Mouse (Mus musculus) 3134 (cell line): ENCODE results near the gene Peak1.

Source experiments
- DNase-seq: peaks from one replicate; pipeline ENCODE4 v3.0.0-alpha.2; 2011; ENCODE audit warnings: low spot score; ENCODE audit not compliant: insufficient read length; ENCODE audit errors: extremely low read depth

The Peak1 gene

GRCm38 (mm10) chr9:56152482-56153007 lies 265.3 kb downstream of the Peak1 start:
- no peak for DNase-seq

DNA sequence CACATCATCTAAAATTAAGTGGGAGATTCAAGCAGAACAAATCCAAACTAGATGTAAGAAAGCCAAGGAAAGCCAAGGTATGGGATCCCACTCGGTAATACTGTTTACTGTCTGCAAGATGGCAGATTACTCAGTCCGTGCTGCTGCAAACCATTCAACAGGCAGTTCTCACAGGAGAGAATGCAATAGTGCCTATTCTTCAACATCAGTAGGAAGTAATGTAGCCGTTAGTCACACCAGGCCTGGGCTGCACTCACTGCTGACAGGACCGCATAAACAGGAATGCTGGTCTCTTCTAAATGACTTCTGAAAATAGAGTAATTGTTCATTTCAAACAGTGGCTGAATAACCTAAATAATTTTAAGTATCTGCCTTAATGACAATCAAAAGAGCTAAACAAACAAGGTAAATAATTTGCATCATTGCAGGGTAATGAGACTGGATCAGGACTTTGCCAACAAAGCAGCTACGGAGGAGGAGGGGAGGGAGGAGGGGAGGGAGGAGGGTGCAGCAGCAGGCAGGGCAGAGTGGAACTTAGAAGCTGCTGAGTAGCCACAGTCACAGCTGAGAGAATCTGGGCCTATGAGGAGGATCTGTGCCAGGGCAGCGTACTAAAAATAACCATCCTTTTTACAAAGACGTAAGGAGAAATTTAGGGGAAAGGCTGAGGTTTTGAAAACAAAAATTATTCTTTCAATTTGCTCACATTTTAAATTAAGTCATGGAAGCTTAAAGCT lies 266.0 kb downstream of the Peak1 start:
- peak; percentile 26 for DNase-seq
